Mouse (Mus musculus): ENCODE data around the gene Gm10563.

Gene Gm10563

GRCm38 (mm10) chr4:155645721-155646120, 513 bp upstream of the Gm10563 start:
- no peaks in the 10 kb centered on the region for H3K9me3 ChIP-seq (ENCODE audit: low read length)
- no peak overlapping the region for H3K4me3 ChIP-seq (replicated peaks; ENCODE audit: low read length)
- peaks cover 21% of the 10 kb centered on the region for H3K4me1 ChIP-seq (replicated peaks; ENCODE audit: low read depth, low read length)
- peaks cover 95% of the 10 kb centered on the region for H3K36me3 ChIP-seq (ENCODE audit: insufficient read depth, low read length)
- no peaks in the 10 kb centered on the region for H3K27me3 ChIP-seq (ENCODE audit: insufficient read depth, low read length)
- TF ChIP-seq POU5F1 (IDR thresholded peaks at IDR 0.05; ENCODE audit: borderline replicate concordance, low read length) (no peak), CTCF (conservative IDR thresholded peaks at IDR 0.05; ENCODE audit: low read length) (no peak), NANOG (IDR thresholded peaks at IDR 0.05; ENCODE audit: borderline replicate concordance, low read length) (no peak)

- no peaks in the 10 kb centered on the region for H3K27me3 ChIP-seq (ENCODE audit: insufficient read depth, low read length)
- no peak overlapping the region for H3K4me3 ChIP-seq (replicated peaks; ENCODE audit: low read length)
- 0 out of 2 replicates have a peak, but pooled peaks have one; percentile 3 for TF ChIP-seq CTCF (conservative IDR thresholded peaks at IDR 0.05; ENCODE audit: low read length)
- no peak for TF ChIP-seq POU5F1 (IDR thresholded peaks at IDR 0.05; ENCODE audit: borderline replicate concordance, low read length)
- peaks cover 11% of the 10 kb centered on the region for H3K4me1 ChIP-seq (replicated peaks; ENCODE audit: low read depth, low read length)
- peaks cover 94% of the 10 kb centered on the region for H3K36me3 ChIP-seq (ENCODE audit: insufficient read depth, low read length)
- H3K9me3 ChIP-seq (ENCODE audit: low read length), result no peaks in the 10 kb centered on the region
Measured at GRCm38 (mm10) chr4:155643531-155643930, 1.7 kb downstream of the Gm10563 start.

- Histone ChIP-seq H3K9me3 (ENCODE audit: low read length) (no peaks in the 10 kb centered on the region), H3K27me3 (ENCODE audit: insufficient read depth, low read length) (no peaks in the 10 kb centered on the region), H3K4me1 (replicated peaks; ENCODE audit: low read depth, low read length) (peaks cover 17% of the 10 kb centered on the region), H3K36me3 (ENCODE audit: insufficient read depth, low read length) (peaks cover 98% of the 10 kb centered on the region), H3K4me3 (replicated peaks; ENCODE audit: low read length) (no peak overlapping the region)
- TF ChIP-seq CTCF (conservative IDR thresholded peaks at IDR 0.05; ENCODE audit: low read length) (no peak), NANOG (IDR thresholded peaks at IDR 0.05; ENCODE audit: borderline replicate concordance, low read length) (no peak), POU5F1 (IDR thresholded peaks at IDR 0.05; ENCODE audit: borderline replicate concordance, low read length) (no peak)
Measured at GRCm38 (mm10) chr4:155635766-155636499, 9.3 kb downstream of the Gm10563 start.

- Histone ChIP-seq H3K9me3 (ENCODE audit: low read length) (no peaks in the 10 kb centered on the region), H3K4me3 (replicated peaks; ENCODE audit: low read length) (no peak overlapping the region), H3K36me3 (ENCODE audit: insufficient read depth, low read length) (peaks cover 87% of the 10 kb centered on the region), H3K27me3 (ENCODE audit: insufficient read depth, low read length) (no peaks in the 10 kb centered on the region), H3K4me1 (replicated peaks; ENCODE audit: low read depth, low read length) (peaks cover 23% of the 10 kb centered on the region)
- TF ChIP-seq CTCF (conservative IDR thresholded peaks at IDR 0.05; ENCODE audit: low read length) (no peak), POU5F1 (IDR thresholded peaks at IDR 0.05; ENCODE audit: borderline replicate concordance, low read length) (no peak), NANOG (IDR thresholded peaks at IDR 0.05; ENCODE audit: borderline replicate concordance, low read length) (no peak)
Measured at GRCm38 (mm10) chr4:155630267-155630666, 14.9 kb downstream of the Gm10563 start.

GRCm38 (mm10) chr4:155624338-155625291, 20.6 kb downstream of the Gm10563 start, which contains the start of gene Cdk11b:
Gene Cdk11b (plus strand): TSS chr4:155624854.
- no peaks in the 10 kb centered on the region for H3K9me3 ChIP-seq (ENCODE audit: low read length)
- peak within 1 kb of the TSS; percentile 99 for H3K4me3 ChIP-seq (replicated peaks; ENCODE audit: low read length)
- H3K4me1 ChIP-seq (replicated peaks; ENCODE audit: low read depth, low read length), result peaks cover 16% of the 10 kb centered on the region
- TF ChIP-seq POU5F1 (IDR thresholded peaks at IDR 0.05; ENCODE audit: borderline replicate concordance, low read length) (no peak), NANOG (IDR thresholded peaks at IDR 0.05; ENCODE audit: borderline replicate concordance, low read length) (no peak), CTCF (conservative IDR thresholded peaks at IDR 0.05; ENCODE audit: low read length) (no peak)
- H3K36me3 ChIP-seq (ENCODE audit: insufficient read depth, low read length), result peaks cover 65% of the 10 kb centered on the region
- H3K27me3 ChIP-seq (ENCODE audit: insufficient read depth, low read length), result no peaks in the 10 kb centered on the region

- Histone ChIP-seq H3K36me3 (ENCODE audit: insufficient read depth, low read length) (peaks cover 90% of the 10 kb centered on the region), H3K9me3 (ENCODE audit: low read length) (no peaks in the 10 kb centered on the region), H3K27me3 (ENCODE audit: insufficient read depth, low read length) (no peaks in the 10 kb centered on the region), H3K4me3 (replicated peaks; ENCODE audit: low read length) (no peak overlapping the region), H3K4me1 (replicated peaks; ENCODE audit: low read depth, low read length) (peaks cover 2% of the 10 kb centered on the region)
- TF ChIP-seq CTCF (conservative IDR thresholded peaks at IDR 0.05; ENCODE audit: low read length) (no peak), NANOG (IDR thresholded peaks at IDR 0.05; ENCODE audit: borderline replicate concordance, low read length) (no peak)
Measured at GRCm38 (mm10) chr4:155618321-155618720, 26.9 kb downstream of the Gm10563 start.

- no peaks in the 10 kb centered on the region for H3K9me3 ChIP-seq (ENCODE audit: low read length)
- no peaks in the 10 kb centered on the region for H3K4me1 ChIP-seq (replicated peaks; ENCODE audit: low read depth, low read length)
- no peak overlapping the region for H3K4me3 ChIP-seq (replicated peaks; ENCODE audit: low read length)
- no peak for TF ChIP-seq POU5F1 (IDR thresholded peaks at IDR 0.05; ENCODE audit: borderline replicate concordance, low read length)
- TF ChIP-seq NANOG (IDR thresholded peaks at IDR 0.05; ENCODE audit: borderline replicate concordance, low read length), result no peak
- no peak for TF ChIP-seq CTCF (conservative IDR thresholded peaks at IDR 0.05; ENCODE audit: low read length)
- H3K36me3 ChIP-seq (ENCODE audit: insufficient read depth, low read length), result peaks cover 95% of the 10 kb centered on the region
- H3K27me3 ChIP-seq (ENCODE audit: insufficient read depth, low read length), result no peaks in the 10 kb centered on the region
Measured at GRCm38 (mm10) chr4:155613264-155613663, 31.9 kb downstream of the Gm10563 start.

GRCm38 (mm10) chr4:155611860-155612259, 33.3 kb downstream of the Gm10563 start:
- H3K36me3 ChIP-seq (ENCODE audit: insufficient read depth, low read length), result peaks cover 93% of the 10 kb centered on the region
- no peaks in the 10 kb centered on the region; the same call in 1 of the 2 replicates for H3K4me1 ChIP-seq (replicated peaks; ENCODE audit: low read depth, low read length)
- no peaks in the 10 kb centered on the region for H3K9me3 ChIP-seq (ENCODE audit: low read length)
- TF ChIP-seq CTCF (conservative IDR thresholded peaks at IDR 0.05; ENCODE audit: low read length), result no peak
- TF ChIP-seq POU5F1 (IDR thresholded peaks at IDR 0.05; ENCODE audit: borderline replicate concordance, low read length), result no peak
- TF ChIP-seq NANOG (IDR thresholded peaks at IDR 0.05; ENCODE audit: borderline replicate concordance, low read length), result no peak
- no peaks in the 10 kb centered on the region for H3K27me3 ChIP-seq (ENCODE audit: insufficient read depth, low read length)
- no peak overlapping the region for H3K4me3 ChIP-seq (replicated peaks; ENCODE audit: low read length)
